Comparison of ENCODE assay signal across 8 mouse cellular contexts in the genomic region with DNA sequence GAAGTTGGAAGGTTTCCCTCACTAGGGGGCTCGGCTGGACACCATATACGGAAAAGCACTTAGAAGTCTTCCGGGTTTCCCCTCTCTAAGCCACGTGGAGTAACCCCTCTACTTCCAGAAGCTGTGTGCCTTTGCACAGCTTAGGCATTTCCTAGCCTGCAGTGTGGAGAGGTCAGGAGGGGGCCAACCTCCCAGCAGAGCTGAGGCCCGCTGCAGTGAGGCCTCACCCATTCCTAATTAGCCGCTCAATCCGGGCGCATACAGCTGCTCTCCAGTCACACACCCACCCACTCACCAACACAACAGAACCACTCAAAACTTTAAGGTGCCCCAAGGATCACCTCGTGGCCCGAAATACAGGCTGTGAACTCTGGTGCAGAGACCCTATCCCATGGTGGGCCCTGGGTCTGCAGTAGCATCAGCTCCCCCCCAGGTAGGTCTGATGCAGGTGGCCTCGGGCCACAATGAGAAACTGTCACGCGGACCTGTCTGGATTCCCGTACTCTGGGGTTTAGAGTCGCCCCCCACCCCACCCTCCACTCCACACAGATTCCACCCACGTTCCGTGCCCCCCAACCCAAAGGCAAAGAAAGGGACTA. TPM values are rescaled to one million over a fixed set of nuclear protein-coding genes. Genes with fewer than 3 reads are reported as not detected.
DNase-seq lines count a peak whose midpoint lies in the region; ATAC-seq and TF ChIP-seq lines count a peak whose summit lies in the region.

No protein-coding gene starts in this region.

- no peak for TF ChIP-seq CTCF in cortical plate, adult 2 months (IDR thresholded peaks at IDR 0.05; ENCODE audit: extremely low read depth, insufficient read depth, low read length)

- intact Hi-C loops in heart, postnatal 36 days (cut with DNase I) = loop anchor here (5.0 kb wide), 1 partner anchor 52 kb away; no protein-coding TSS in a partner anchor

- peak overlapping the region; percentile 73 for H3K9ac ChIP-seq in heart, embryonic 16.5 days (ENCODE audit: low read length)
- H3K9ac ChIP-seq in hindbrain, embryonic 15.5 days = peak overlapping the region; percentile 74

- H3K4me3 ChIP-seq in heart, embryonic 16.5 days (ENCODE audit: low read length) = peak overlapping the region; percentile 68
- H3K4me3 ChIP-seq in cortical plate, adult 2 months (ENCODE audit: insufficient read depth, low read length) = peak overlapping the region; percentile 41
- H3K4me3 ChIP-seq in hindbrain, embryonic 15.5 days = peak overlapping the region; percentile 72

- TF ChIP-seq POLR2A in cortical plate, adult 2 months (IDR thresholded peaks at IDR 0.05; ENCODE audit: extremely low read depth, insufficient read depth, low read length) = no peak

- no peaks in the 10 kb centered on the region for H3K36me3 ChIP-seq in heart, embryonic 16.5 days (ENCODE audit: control insufficient read depth, insufficient read depth)
- no peaks in the 10 kb centered on the region for H3K36me3 ChIP-seq in hindbrain, embryonic 15.5 days

- DNase-seq in heart, postnatal 36 days = no peak
- peak; percentile 46 for DNase-seq in neural tube, embryonic 10.5 days (ENCODE audit: extremely low spot score, low spot score)
- no peak for DNase-seq in ovary, postnatal 10 days (ENCODE audit: low spot score)
- DNase-seq in layer of hippocampus, adult 11-12 months (ENCODE audit: low spot score) = no peak

- H3K4me1 ChIP-seq in heart, embryonic 16.5 days (ENCODE audit: control insufficient read depth, insufficient read depth, low read length) = peaks cover 16% of the 10 kb centered on the region
- H3K4me1 ChIP-seq in cortical plate, adult 2 months (ENCODE audit: control insufficient read depth, insufficient read depth, low read length) = peaks cover 4% of the 10 kb centered on the region; the same call in 1 of the 2 replicates
- H3K4me1 ChIP-seq in hindbrain, embryonic 15.5 days (replicated peaks) = peaks cover 21% of the 10 kb centered on the region

- ATAC-seq in heart, embryonic 16.5 days (replicated peaks; ENCODE audit: extremely low read depth, insufficient read depth, low FRiP score) = no peak; the same call in 1 of the 2 replicates
- ATAC-seq in hindbrain, embryonic 15.5 days (ENCODE audit: low FRiP score, low read depth) = peak; percentile 62
- no peak for ATAC-seq in megakaryocyte progenitor cell, adult 5-6 weeks (replicated peaks; ENCODE audit: poor library complexity)

- peak overlapping the region; percentile 89 for H3K4me2 ChIP-seq in heart, embryonic 16.5 days (ENCODE audit: low read depth, low read length)
- H3K4me2 ChIP-seq in hindbrain, embryonic 15.5 days = peak overlapping the region; percentile 94

- peaks cover 11% of the 10 kb centered on the region for H3K27me3 ChIP-seq in heart, embryonic 16.5 days (ENCODE audit: control insufficient read depth, insufficient read depth, low read length)
- H3K27me3 ChIP-seq in hindbrain, embryonic 15.5 days = no peaks in the 10 kb centered on the region

- H3K9me3 ChIP-seq in heart, embryonic 16.5 days (replicated peaks; ENCODE audit: control insufficient read depth, low read length) = peaks cover 9% of the 10 kb centered on the region
- no peaks in the 10 kb centered on the region for H3K9me3 ChIP-seq in hindbrain, embryonic 15.5 days

- WGBS in heart, embryonic 16.5 days = 7% methylated on average over 17 of the region's 17 CpGs
- 5% methylated on average over 17 of the region's 17 CpGs for WGBS in hindbrain, embryonic 15.5 days

- H3K27ac ChIP-seq in heart, embryonic 16.5 days (ENCODE audit: low read length) = no peak overlapping the region
- H3K27ac ChIP-seq in cortical plate, adult 2 months (ENCODE audit: insufficient read depth, low read length) = no peak overlapping the region
- no peak overlapping the region for H3K27ac ChIP-seq in hindbrain, embryonic 15.5 days (replicated peaks)

RNA-seq across cellular contexts. Expression of gene Lgi2, which starts 0.9 kb away (rescaled TPM):
- polyA plus RNA-seq in heart, embryonic 16.5 days (2015; fragmentation: Nextera tagmentation; extraction: Ambion mirVana) = 1.5 and 1.7 TPM in 2 replicates
- under 1 TPM; 0.33 to 0.60 TPM for total RNA-seq in heart, postnatal 36 days (2021)
- 25.6 and 26.1 TPM in 2 replicates for polyA plus RNA-seq in cortical plate, adult 2 months (2012; rRNA removed)
- 5.2 and 5.7 TPM in 2 replicates for polyA plus RNA-seq in hindbrain, embryonic 15.5 days (2015; fragmentation: Nextera tagmentation; extraction: Ambion mirVana)
- total RNA-seq in megakaryocyte progenitor cell, adult 5-6 weeks (2015) = not detected in 2 replicates
- 0.04 TPM in 1 of 2 replicates, not detected in the other for total RNA-seq in megakaryocyte progenitor cell, adult 5-6 weeks (2017)
